Mouse (Mus musculus) gastrocnemius, postnatal 4 days (tissue): ENCODE measurements around the gene Dpy19l3. TPM values are rescaled to one million over a fixed set of nuclear protein-coding genes. Genes with fewer than 3 reads are reported as not detected.

Source experiments
- DNase-seq, 2 experiments: peaks; one replicate each; pipeline ENCODE4 v3.0.0; 2021 to 2022; ENCODE audit warnings: low spot score in 2 of 2, mixed read lengths in 2 of 2
- total RNA-seq, 2 experiments: library from RNA; stranded (reverse); gene quantifications; 2 replicates each; pipeline ENCODE4 v1.2.3; 2021

The Dpy19l3 gene
- total RNA-seq, 2 experiments from 2014 or later: 19.1 to 23.2 TPM

DNA sequence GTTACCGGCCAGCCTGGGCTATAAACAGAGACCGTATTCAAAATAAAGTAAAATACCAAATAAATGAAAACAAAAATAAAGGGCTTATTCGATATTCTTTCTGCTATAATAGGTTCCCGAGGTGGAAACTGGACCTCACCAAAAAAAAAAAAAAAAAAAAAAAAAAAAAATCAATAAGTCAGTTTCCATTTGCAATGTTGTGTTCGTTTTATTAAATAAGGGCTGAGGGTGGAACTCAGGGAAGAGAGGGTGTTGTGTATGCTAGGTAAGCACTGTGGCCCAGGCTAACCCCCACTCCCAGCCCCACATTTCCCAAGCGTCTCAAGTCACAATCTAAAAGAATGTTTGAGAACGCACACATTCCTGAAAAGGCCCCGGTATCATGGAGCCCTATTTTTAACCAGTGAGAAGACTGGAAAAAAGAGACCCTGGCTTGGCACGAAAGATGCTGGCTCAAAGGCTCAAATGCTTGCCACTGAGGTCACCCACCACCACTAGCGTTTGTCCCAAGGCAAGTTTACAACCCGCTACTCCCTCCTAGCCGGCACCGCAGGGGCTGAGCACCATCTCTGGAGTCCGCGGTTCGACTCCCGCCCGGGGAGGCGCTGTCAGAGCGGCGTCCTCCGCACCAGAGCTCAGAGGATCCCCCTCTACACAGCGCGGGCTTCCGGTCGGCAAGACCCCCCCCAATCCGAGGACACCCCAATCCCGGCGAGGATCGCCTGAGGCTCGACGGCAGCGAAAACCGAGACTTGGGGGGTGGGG, 107.8 kb downstream of the Dpy19l3 start:
- DNase-seq: no peak

DNA sequence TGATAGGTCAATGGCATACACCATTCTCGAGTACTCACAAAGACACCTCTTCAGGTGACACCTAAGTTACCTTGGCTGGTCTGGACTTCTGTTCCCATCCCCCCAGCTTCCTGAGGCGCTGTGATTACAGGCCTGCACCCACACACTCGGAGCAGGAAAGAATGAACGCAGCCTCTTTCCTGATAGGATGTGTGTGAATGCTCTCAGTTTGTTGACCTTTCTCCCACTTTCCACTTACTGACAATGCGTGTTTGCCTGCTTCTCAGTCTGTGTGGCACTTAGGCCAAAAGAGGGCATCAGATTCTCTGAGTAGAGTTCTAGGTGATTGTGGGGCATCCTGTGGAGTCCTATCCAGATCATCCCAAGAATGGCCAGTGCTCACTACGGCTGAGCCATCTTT, 114.2 kb downstream of the Dpy19l3 start:
- DNase-seq: no peak

- no peak for DNase-seq
Observed at GRCm38 (mm10) chr7:35636874-35637273, 117.4 kb downstream of the Dpy19l3 start.

- DNase-seq: no peak
Observed at GRCm38 (mm10) chr7:35636229-35636628, 118.0 kb downstream of the Dpy19l3 start.

Other genes starting within 250 kb of the Dpy19l3 start
- gene Tdrd12, start 216.7 kb downstream of the Dpy19l3 start, total RNA-seq: not detected
- gene Nudt19, start 198.2 kb downstream of the Dpy19l3 start, total RNA-seq: 10 to 100 TPM; 29.1 to 30.9 TPM
- under 1 TPM; 0.22 to 0.52 TPM for gene Rgs9bp, start 168.9 kb downstream of the Dpy19l3 start, total RNA-seq
- 10 to 100 TPM; 30.5 to 32.1 TPM for gene Ankrd27, start 168.2 kb downstream of the Dpy19l3 start, total RNA-seq
- gene Pdcd5, start 106.9 kb downstream of the Dpy19l3 start, total RNA-seq: 100 to 1,000 TPM; 122 to 147 TPM
- gene Zfp507, start 48.5 kb upstream of the Dpy19l3 start, total RNA-seq: 10 to 100 TPM; 31.8 to 32.5 TPM